Mouse (Mus musculus) CH12.LX (cell line): Measurements from ENCODE around the gene Plk4. TPM values are rescaled to one million over a fixed set of nuclear protein-coding genes. Genes with fewer than 3 reads are reported as not detected.
A peak's percentile ranks its signal among the peaks of the same experiment; 100 is the strongest.

Experiments
- DNase-seq: peaks from one replicate; pipeline ENCODE4 v3.0.0-alpha.2; 2013; ENCODE audit errors: extremely low read depth
- H3K27ac ChIP-seq: 2 replicates; pipeline ENCODE4 v1.5.1; 2012; ENCODE audit warnings: low read depth, mild to moderate bottlenecking, control low read depth, moderate library complexity; ENCODE audit not compliant: insufficient read depth
- H3K27me3 ChIP-seq: replicated peaks from 2 replicates; pipeline ENCODE3; 2012; ENCODE audit warnings: inconsistent platforms
- H3K36me3 ChIP-seq, 2 experiments: replicated peaks in 1 of 2; 2 replicates each; pipeline versions ENCODE3 to v1.6.1; 2012; ENCODE audit warnings: inconsistent platforms in 1 of 2, low read length in 1 of 2, mild to moderate bottlenecking in 1 of 2, mixed read lengths in 1 of 2, moderate library complexity in 1 of 2; ENCODE audit not compliant: control insufficient read depth in 1 of 2, insufficient read depth in 1 of 2
- H3K4me1 ChIP-seq, 2 experiments: 2 replicates each; pipeline ENCODE4 v1.6.1; 2012; ENCODE audit warnings: inconsistent platforms in 1 of 2, moderate library complexity in 1 of 2; ENCODE audit not compliant: insufficient read depth in 2 of 2, control insufficient read depth in 1 of 2
- H3K4me2 ChIP-seq: 2 replicates; pipeline ENCODE4 v1.6.1; 2012; ENCODE audit warnings: low read depth, mild to moderate bottlenecking, control low read depth; ENCODE audit not compliant: poor library complexity, insufficient read depth, severe bottlenecking
- H3K4me3 ChIP-seq, 3 experiments: fragments of 150-350 bp in 1 of 3; sonication (generic) in 1 of 3; replicated peaks in 1 of 3; 2 replicates each; pipeline versions ENCODE3 to v1.5.1; 2011 to 2012; ENCODE audit warnings: low read depth in 2 of 3, low read length in 2 of 3, mild to moderate bottlenecking in 2 of 3, moderate library complexity in 2 of 3, control low read depth in 1 of 3, improper control_type of control experiment in 1 of 3, inconsistent platforms in 1 of 3, mixed read lengths in 1 of 3; ENCODE audit not compliant: poor library complexity in 1 of 3
- H3K79me2 ChIP-seq: replicated peaks from 2 replicates; pipeline ENCODE4 v1.6.1; 2012; ENCODE audit warnings: mild to moderate bottlenecking, moderate library complexity; ENCODE audit not compliant: control insufficient read depth, poor library complexity, insufficient read depth, severe bottlenecking; ENCODE audit errors: extremely low read depth
- H3K9ac ChIP-seq: 2 replicates; pipeline ENCODE4 v1.6.1; 2012; ENCODE audit warnings: low read depth, mild to moderate bottlenecking, control low read depth, moderate library complexity; ENCODE audit not compliant: insufficient read depth
- H3K9me3 ChIP-seq: replicated peaks from 2 replicates; pipeline ENCODE3; 2012; ENCODE audit warnings: low read length, inconsistent platforms, mixed read lengths
- CTCF ChIP-seq, 2 experiments: IDR thresholded peaks in 1 of 2; conservative IDR thresholded peaks in 1 of 2; 2 replicates each; pipeline ENCODE4 v1.5.1; 2011 to 2012; ENCODE audit warnings: low read depth in 2 of 2, low read length in 2 of 2, improper control_type of control experiment in 1 of 2, inconsistent platforms in 1 of 2, mild to moderate bottlenecking in 1 of 2, moderate library complexity in 1 of 2
- ELF1 ChIP-seq: IDR thresholded peaks from 2 replicates; pipeline ENCODE4 v1.6.1; 2014; ENCODE audit warnings: low read depth, mild to moderate bottlenecking, inconsistent platforms, low read length, improper control_type of control experiment
- HCFC1 ChIP-seq: IDR thresholded peaks from 2 replicates; pipeline ENCODE4 v1.6.1; 2012; ENCODE audit warnings: low read depth, mild to moderate bottlenecking, inconsistent platforms, low read length, improper control_type of control experiment
- IRF4 ChIP-seq: IDR thresholded peaks from 2 replicates; pipeline ENCODE4 v1.6.1; 2014; ENCODE audit warnings: low read depth, mild to moderate bottlenecking, inconsistent platforms, low read length, improper control_type of control experiment
- KAT2A ChIP-seq: IDR thresholded peaks from 2 replicates; pipeline ENCODE4 v1.6.1; 2012; ENCODE audit warnings: low read length, improper control_type of control experiment, inconsistent platforms; ENCODE audit not compliant: insufficient replicate concordance
- MAZ ChIP-seq: IDR thresholded peaks from 2 replicates; pipeline ENCODE4 v1.6.1; 2012; ENCODE audit warnings: low read depth, mild to moderate bottlenecking, inconsistent platforms, low read length, improper control_type of control experiment, moderate library complexity
- MEF2A ChIP-seq: IDR thresholded peaks from 2 replicates; pipeline ENCODE4 v1.6.1; 2014; ENCODE audit warnings: low read depth, mild to moderate bottlenecking, inconsistent platforms, low read length, improper control_type of control experiment, borderline replicate concordance
- NELFE ChIP-seq: IDR thresholded peaks from 2 replicates; pipeline ENCODE4 v1.6.1; 2011; ENCODE audit warnings: low read depth, low read length, improper control_type of control experiment
- POLR2AphosphoS2 ChIP-seq: IDR thresholded peaks from 2 replicates; pipeline ENCODE4 v1.6.1; 2011; ENCODE audit warnings: low read depth, low read length, improper control_type of control experiment
- RAD21 ChIP-seq: IDR thresholded peaks from 2 replicates; pipeline ENCODE4 v1.6.1; 2011; ENCODE audit warnings: low read depth, mild to moderate bottlenecking, low read length, improper control_type of control experiment, moderate library complexity
- SIN3A ChIP-seq: IDR thresholded peaks from 2 replicates; pipeline ENCODE4 v1.6.1; 2012; ENCODE audit warnings: low read length, improper control_type of control experiment, inconsistent platforms
- SMC3 ChIP-seq: IDR thresholded peaks from 2 replicates; pipeline ENCODE4 v1.6.1; 2011; ENCODE audit warnings: low read depth, low read length, improper control_type of control experiment
- TBP ChIP-seq: conservative IDR thresholded peaks from 2 replicates; pipeline ENCODE4 v1.6.1; 2011; ENCODE audit warnings: low read depth, low read length, improper control_type of control experiment
- TCF12 ChIP-seq: IDR thresholded peaks from 2 replicates; pipeline ENCODE4 v1.6.1; 2014; ENCODE audit warnings: low read depth, mild to moderate bottlenecking, inconsistent platforms, low read length, improper control_type of control experiment
- USF2 ChIP-seq: conservative IDR thresholded peaks from 2 replicates; pipeline ENCODE4 v1.6.1; 2011; ENCODE audit warnings: low read depth, low read length, improper control_type of control experiment
- ZKSCAN1 ChIP-seq: IDR thresholded peaks from 2 replicates; pipeline ENCODE4 v1.6.1; 2012; ENCODE audit warnings: low read depth, inconsistent platforms, low read length, improper control_type of control experiment, borderline replicate concordance
- ZNF384 ChIP-seq: IDR thresholded peaks from 2 replicates; pipeline ENCODE4 v1.6.1; 2012; ENCODE audit warnings: low read depth, low read length, improper control_type of control experiment, inconsistent platforms
- dilution Hi-C: fragments of 300-500 bp; cut with MboI; formaldehyde crosslinking; loops from 2 replicates; pipeline ENCODE4 v1.14.3; 2020; ENCODE audit warnings: low sequenced_read_pairs; ENCODE audit not compliant: extremely low pct_unique_long_range_greater_than_20kb, extremely low pct_ligation_motif_present
- in situ Hi-C: fragments of 300-500 bp; cut with MboI; formaldehyde crosslinking; loops from 3 replicates; pipeline ENCODE4 v1.14.3; 2019; ENCODE audit warnings: low sequenced_read_pairs, low pct_ligation_motif_present, low pct_unique_long_range_greater_than_20kb, mixed read lengths
- polyA plus RNA-seq: library from polyadenylated mRNA; unstranded; fragments of >175 nt; gene quantifications from 2 replicates; pipeline ENCODE4 v1.2.1, GENCODE M21; 2012; ENCODE audit warnings: low read depth; ENCODE audit not compliant: insufficient read length
- total RNA-seq, 2 experiments: library from RNA; depleted of rRNA; stranded (reverse); fragments of 300-350 nt in 1 of 2; fragments of >200 nt in 1 of 2; gene quantifications; 2 replicates each; pipeline ENCODE4 v1.2.3; 2012 to 2014

Plk4 gene
- total and polyA plus RNA-seq, 3 experiments = 36.3 to 46.0 (median 39.2) TPM

GRCm38 (mm10) chr3:40793783-40794182 lies 6.0 kb upstream of the Plk4 start:
- peaks cover 0 to 5% of the 10 kb centered on the region in 2 experiments; a peak in 2 of 4 replicates for H3K4me1 ChIP-seq
- peaks cover 0 to 2% of the 10 kb centered on the region in 2 experiments for H3K36me3 ChIP-seq
- H3K9me3 ChIP-seq = no peaks in the 10 kb centered on the region
- no peak overlapping the region for H3K4me3 ChIP-seq
- no peak overlapping the region for H3K27ac ChIP-seq
- no peak for TF ChIP-seq TBP
- peak in 1 of 2 experiments; percentile 54; a peak in 2 of 4 replicates for TF ChIP-seq CTCF (conservative IDR thresholded peaks at IDR 0.05 in 1 of 2, IDR thresholded peaks at IDR 0.05 in 1 of 2; ENCODE audit: low read depth in 2 of 2, low read length in 2 of 2)
- peak; percentile 51; the same call in 1 of the 2 replicates for TF ChIP-seq ZNF384
- dilution Hi-C loops = no loop called here
- DNase-seq = no peak
- H3K27me3 ChIP-seq = no peaks in the 10 kb centered on the region
- H3K9ac ChIP-seq = no peak overlapping the region
- no peaks in the 10 kb centered on the region for H3K79me2 ChIP-seq
- no peak overlapping the region for H3K4me2 ChIP-seq
- in situ Hi-C loops = loop anchor here (25.0 kb wide), 1 partner anchor 194 kb away; no protein-coding TSS in a partner anchor

- Histone ChIP-seq H3K4me2 (no peak overlapping the region), H3K4me3 (no peak overlapping the region), H3K36me3 (peaks cover 3 to 11% of the 10 kb centered on the region in 2 experiments), H3K27ac (no peak overlapping the region), H3K9ac (no peak overlapping the region), H3K79me2 (peaks cover 23% of the 10 kb centered on the region), H3K27me3 (no peaks in the 10 kb centered on the region), H3K9me3 (no peaks in the 10 kb centered on the region), H3K4me1 (peaks cover 2 to 28% of the 10 kb centered on the region in 2 experiments; a peak in 3 of 4 replicates)
- DNase-seq = no peak
- in situ Hi-C loops (loop anchor here (25.0 kb wide), 1 partner anchor 189 kb away; no protein-coding TSS in a partner anchor), dilution Hi-C loops (no loop called here)
- TF ChIP-seq USF2 (no peak), ZKSCAN1 (no peak), MAZ (no peak), POLR2AphosphoS2 (no peak), HCFC1 (no peak)
Observed at GRCm38 (mm10) chr3:40798054-40798453, 1.8 kb upstream of the Plk4 start.

GRCm38 (mm10) chr3:40798500-40798899 lies 1.3 kb upstream of the Plk4 start:
- Histone ChIP-seq H3K9ac (no peak overlapping the region), H3K4me2 (peak overlapping the region; percentile 75)
- TF ChIP-seq SIN3A (peak; percentile 70; the same call in 1 of the 2 replicates), CTCF (conservative IDR thresholded peaks at IDR 0.05 in 1 of 2, IDR thresholded peaks at IDR 0.05 in 1 of 2; ENCODE audit: low read depth in 2 of 2, low read length in 2 of 2) (peak; percentile 44 to 83), ELF1 (peak; percentile 21; the same call in 1 of the 2 replicates), TCF12 (no peak), IRF4 (peak; percentile 53; the same call in 1 of the 2 replicates), POLR2AphosphoS2 (no peak), SMC3 (peak; percentile 78), KAT2A (no peak), NELFE (peak; percentile 31; the same call in 1 of the 2 replicates), RAD21 (peak; percentile 75), ZNF384 (no peak), MEF2A (0 out of 2 replicates have a peak, but pooled peaks have one; percentile 57)

More at GRCm38 (mm10) chr3:40798500-40798899, 1.3 kb upstream of the Plk4 start:
- H3K79me2 ChIP-seq = peaks cover 23% of the 10 kb centered on the region
- no peaks in the 10 kb centered on the region for H3K27me3 ChIP-seq
- H3K36me3 ChIP-seq = peaks cover 3 to 13% of the 10 kb centered on the region in 2 experiments
- H3K4me1 ChIP-seq = peaks cover 2 to 30% of the 10 kb centered on the region in 2 experiments; a peak in 3 of 4 replicates
- in situ Hi-C loops = loop anchor here (25.0 kb wide), 1 partner anchor 189 kb away; no protein-coding TSS in a partner anchor
- H3K27ac ChIP-seq = 0 out of 2 replicates have a peak overlapping the region, but pooled peaks have one; percentile 36
- DNase-seq = peak; percentile 82
- H3K4me3 ChIP-seq = peak overlapping the region in 1 of 3 experiments; percentile 98
- H3K9me3 ChIP-seq = no peaks in the 10 kb centered on the region
- dilution Hi-C loops = no loop called here
